8 mouse cellular contexts compared by ENCODE assay signal in the genomic region with DNA sequence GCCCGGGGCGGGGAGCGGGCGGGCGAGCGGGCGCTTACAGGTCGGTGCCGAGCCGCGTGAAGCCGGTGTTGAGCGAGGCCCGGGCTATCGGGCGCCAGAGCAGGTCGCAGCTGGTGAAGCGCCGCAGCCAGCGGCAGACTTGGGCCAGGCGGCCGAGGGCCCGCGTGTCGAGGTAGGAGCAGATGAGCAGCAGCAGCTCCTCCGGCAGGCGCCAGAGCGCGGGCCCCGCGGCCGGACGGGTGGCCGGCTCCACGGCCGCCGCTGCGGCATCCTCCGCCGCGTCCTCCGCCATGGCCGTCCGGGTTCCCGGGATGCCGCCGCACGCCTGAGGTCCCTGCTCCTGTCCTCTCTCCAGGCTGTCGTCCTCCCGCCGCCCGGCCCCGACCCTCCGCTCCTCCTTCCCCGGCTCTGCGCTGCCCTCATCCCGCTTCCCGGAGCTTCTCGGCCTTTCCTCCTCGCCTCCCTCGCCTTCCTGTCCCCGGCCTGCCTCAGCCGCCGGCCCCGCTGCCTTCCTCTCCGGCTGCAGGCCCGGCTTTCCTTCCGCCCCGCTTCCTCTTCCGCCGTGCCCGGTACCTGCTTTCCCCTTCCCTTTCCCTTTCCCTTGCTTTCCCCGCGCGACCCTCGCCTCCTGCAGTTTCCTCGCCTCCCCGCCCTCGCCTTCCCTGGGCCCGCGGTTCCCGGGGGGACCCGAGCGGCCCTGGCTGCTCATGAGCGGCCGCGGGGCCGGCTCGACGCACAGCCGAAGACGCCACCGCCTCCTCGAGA. TPM values are rescaled to one million over a fixed set of nuclear protein-coding genes. Genes with fewer than 3 reads are reported as not detected.
DNase-seq lines count a peak whose midpoint lies in the region; ATAC-seq and TF ChIP-seq lines count a peak whose summit lies in the region.

Gene Fbxw4, minus strand, starts transcription at position 575 of the 765 bp plus-strand sequence.

- peak; percentile 62 for ATAC-seq in erythroid progenitor cell, adult 5-6 weeks (replicated peaks; ENCODE audit: low FRiP score, poor library complexity, severe bottlenecking)
- peak; percentile 66 for ATAC-seq in heart, embryonic 13.5 days (ENCODE audit: extremely low read depth, insufficient number of reproducible peaks, low FRiP score, low TSS enrichment)
- ATAC-seq in kidney, postnatal 0 days (replicated peaks; ENCODE audit: low FRiP score, low read depth) = peak; percentile 90
- ATAC-seq in midbrain, postnatal 0 days (ENCODE audit: low FRiP score) = peak; percentile 80

- DNase-seq in CD4-positive, CD25-positive, alpha-beta regulatory T cell, adult 2 months (ENCODE audit: low read depth, low spot score) = peak; percentile 60
- peak; percentile 79 for DNase-seq in brain, embryonic 14.5 days (ENCODE audit: low read depth)
- DNase-seq in kidney, postnatal 0 days (ENCODE audit: low spot score) = peak; percentile 78
- peak; percentile 83 for DNase-seq in liver
- peak; percentile 66 for DNase-seq in midbrain, postnatal 0 days (ENCODE audit: low spot score)
- peak; percentile 70 to 89 for DNase-seq in spleen, postnatal 4 days (ENCODE audit: low spot score in 2 of 2)

- peak within 1 kb of the TSS; percentile 97 for H3K27ac ChIP-seq in heart, embryonic 13.5 days (replicated peaks)
- H3K27ac ChIP-seq in kidney, postnatal 0 days = peak within 1 kb of the TSS; percentile 95
- H3K27ac ChIP-seq in midbrain, postnatal 0 days (ENCODE audit: low read depth, low read length) = peak within 1 kb of the TSS; percentile 98

- peak within 1 kb of the TSS; percentile 99 for H3K9ac ChIP-seq in heart, embryonic 13.5 days
- H3K9ac ChIP-seq in kidney, postnatal 0 days (ENCODE audit: low read depth, low read length) = peak within 1 kb of the TSS; percentile 95
- H3K9ac ChIP-seq in midbrain, postnatal 0 days (replicated peaks; ENCODE audit: low read length, poor library complexity, severe bottlenecking) = peak within 1 kb of the TSS; percentile 99

- no peaks in the 10 kb centered on the region for H3K36me3 ChIP-seq in heart, embryonic 13.5 days
- no peaks in the 10 kb centered on the region for H3K36me3 ChIP-seq in kidney, postnatal 0 days (ENCODE audit: insufficient read depth, low read length)
- no peaks in the 10 kb centered on the region for H3K36me3 ChIP-seq in midbrain, postnatal 0 days (ENCODE audit: insufficient read depth, low read length)

- H3K4me3 ChIP-seq in heart, embryonic 13.5 days = peak within 1 kb of the TSS; percentile 96
- peak within 1 kb of the TSS; percentile 87 for H3K4me3 ChIP-seq in kidney, postnatal 0 days (replicated peaks; ENCODE audit: low read depth, low read length)
- H3K4me3 ChIP-seq in midbrain, postnatal 0 days (ENCODE audit: low read depth, low read length) = peak within 1 kb of the TSS; percentile 88

- no peaks in the 10 kb centered on the region for H3K27me3 ChIP-seq in heart, embryonic 13.5 days (replicated peaks)
- no peaks in the 10 kb centered on the region for H3K27me3 ChIP-seq in kidney, postnatal 0 days (ENCODE audit: insufficient read depth, low read length)
- H3K27me3 ChIP-seq in midbrain, postnatal 0 days (ENCODE audit: insufficient read depth, low read length) = no peaks in the 10 kb centered on the region

- H3K4me1 ChIP-seq in heart, embryonic 13.5 days = peaks cover 43% of the 10 kb centered on the region
- peaks cover 24% of the 10 kb centered on the region; the same call in 1 of the 2 replicates for H3K4me1 ChIP-seq in kidney, postnatal 0 days (replicated peaks; ENCODE audit: insufficient read depth, low read length)
- H3K4me1 ChIP-seq in midbrain, postnatal 0 days (ENCODE audit: insufficient read depth, low read length) = peaks cover 5% of the 10 kb centered on the region; the same call in 1 of the 2 replicates

- no peaks in the 10 kb centered on the region for H3K9me3 ChIP-seq in heart, embryonic 13.5 days
- no peaks in the 10 kb centered on the region for H3K9me3 ChIP-seq in kidney, postnatal 0 days (replicated peaks; ENCODE audit: low read length)
- no peaks in the 10 kb centered on the region for H3K9me3 ChIP-seq in midbrain, postnatal 0 days (ENCODE audit: low read length)

- TF ChIP-seq CTCF in brain, embryonic 14.5 days (IDR thresholded peaks at IDR 0.05; ENCODE audit: borderline replicate concordance, extremely low read depth, insufficient read depth, insufficient read length) = no peak
- TF ChIP-seq CTCF in kidney, postnatal 0 days (IDR thresholded peaks at IDR 0.05; ENCODE audit: low read depth) = no peak; the same call in 1 of the 2 replicates
- no peak for TF ChIP-seq CTCF in midbrain, postnatal 0 days (IDR thresholded peaks at IDR 0.05)

- H3K4me2 ChIP-seq in heart, embryonic 13.5 days = peak within 1 kb of the TSS; percentile 80
- peak within 1 kb of the TSS; percentile 71 for H3K4me2 ChIP-seq in kidney, postnatal 0 days (ENCODE audit: low read length)
- H3K4me2 ChIP-seq in midbrain, postnatal 0 days (ENCODE audit: low read depth, low read length, poor library complexity, severe bottlenecking) = peak within 1 kb of the TSS; percentile 76

- whole genome bisulfite sequencing in heart, embryonic 13.5 days = under 1% methylated on average over 71 of the region's 94 CpGs
- under 1% methylated on average over 81 of the region's 94 CpGs for WGBS in kidney, postnatal 0 days
- WGBS in midbrain, postnatal 0 days = under 1% methylated on average over 75 of the region's 94 CpGs

- TF ChIP-seq POLR2A in brain, embryonic 14.5 days (IDR thresholded peaks at IDR 0.05; ENCODE audit: borderline replicate concordance, extremely low read depth, insufficient read depth, insufficient read length, poor library complexity, severe bottlenecking) = peak; percentile 94

RNA-seq across cellular contexts. Expression of gene Fbxw4, which starts in this region (rescaled TPM):
- 47.7 and 69.5 TPM in 2 replicates for polyA plus RNA-seq in brain, embryonic 14.5 days (2012; rRNA removed)
- total RNA-seq in erythroid progenitor cell, adult 5-6 weeks (2015; ENCODE audit: low replicate concordance) = 20.5 and 26.4 TPM in 2 replicates
- 22.2 and 23.4 TPM in 2 replicates for total RNA-seq in erythroid progenitor cell, adult 5-6 weeks (2017; ENCODE audit: low replicate concordance)
- polyA plus RNA-seq in heart, embryonic 13.5 days (2015; fragmentation: Nextera tagmentation; extraction: Ambion mirVana) = 3.3 and 3.8 TPM in 2 replicates
- 4.8 and 5.9 TPM in 2 replicates for polyA plus RNA-seq in kidney, postnatal 0 days (2015; fragmentation: Nextera tagmentation; extraction: Ambion mirVana)
- total RNA-seq in midbrain, postnatal 0 days (2014; rRNA removed) = 30.9 and 41.8 TPM in 2 replicates
- polyA plus RNA-seq in midbrain, postnatal 0 days (2015; fragmentation: Nextera tagmentation; extraction: Ambion mirVana) = 5.6 and 6.0 TPM in 2 replicates

Comparison
In these comparisons a context has a peak if more than half of its experiments do, and no peak if none do; other contexts are left out.
1. Peak in every context shown above with its lines: DNase-seq, ATAC-seq, H3K4me3 ChIP-seq and H3K27ac ChIP-seq.